Mouse (Mus musculus): ENCODE data around the gene Rab23.

GRCm38 (mm10) chr1:33680435-33680834 lies 39.3 kb upstream of the Rab23 start:
- TF ChIP-seq POLR2A (IDR thresholded peaks at IDR 0.05; ENCODE audit: extremely low read depth, insufficient read depth, low read length) (no peak), CTCF (IDR thresholded peaks at IDR 0.05; ENCODE audit: low read depth, low read length) (no peak)
